Mouse (Mus musculus) left cerebral cortex, postnatal 4 days (tissue): ENCODE measurements at regions not wholly inside any gene's neighbourhood (a gene's known extent, or its start where the extent isn't known, plus 50 kb on each side); places are given as distances from the start of the nearest gene placed in this dataset.

Experiments
- DNase-seq: peaks from one replicate; pipeline ENCODE4 v3.0.0-alpha.2; 2022
- intact Hi-C: fragments of 180-260 bp; cut with DNase I; formaldehyde crosslinking; loops from one replicate; pipeline ENCODE4 v1.15.1; 2025

DNA sequence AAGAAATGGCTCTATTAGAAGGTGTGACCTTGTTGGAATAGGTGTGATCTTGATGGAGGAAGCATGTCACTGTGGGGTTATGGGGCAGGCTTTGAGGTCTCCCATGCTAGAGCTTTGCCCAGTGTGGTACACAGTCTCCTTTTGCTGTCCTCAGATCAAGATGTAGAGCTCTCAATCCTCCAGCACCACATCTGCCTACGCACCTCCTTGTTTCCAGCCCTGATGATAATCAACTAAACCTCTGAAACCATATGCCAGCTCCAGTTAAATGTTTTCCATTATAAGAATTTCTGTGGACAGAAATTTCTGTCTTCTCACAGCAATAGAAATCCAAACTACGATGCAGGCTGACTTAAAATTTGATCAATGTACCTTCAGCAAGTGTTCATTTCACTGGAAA lies 103.8 kb downstream of the Gm10260 start:
- no peak for DNase-seq
- intact Hi-C loops = no loop called here

DNA sequence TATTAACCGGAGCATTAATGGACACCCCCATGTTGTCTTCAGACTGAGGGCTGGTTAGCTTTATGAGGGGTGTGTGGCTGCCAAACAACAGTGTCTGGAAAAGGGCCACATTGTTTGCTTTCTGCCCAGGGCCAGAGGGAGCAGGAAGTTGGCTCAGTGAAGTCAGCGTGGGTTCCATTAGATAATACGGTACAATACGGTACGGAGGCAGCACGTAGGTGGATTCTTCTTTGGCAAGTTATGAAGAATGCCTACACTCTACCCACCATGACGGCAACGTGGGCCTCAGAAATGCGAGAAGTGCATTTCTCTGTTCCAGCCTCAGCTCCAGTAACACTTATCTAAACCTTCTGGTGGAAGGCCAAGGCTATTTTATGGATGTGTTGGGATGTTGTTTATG lies 108.2 kb downstream of the Gm10260 start:
- no peak for DNase-seq
- intact Hi-C loops = no loop called here

GRCm38 (mm10) chr13:97651761-97652160 lies 108.7 kb downstream of the Gm10260 start:
- DNase-seq = no peak
- intact Hi-C loops = no loop called here

GRCm38 (mm10) chr13:97651176-97651575 lies 109.3 kb downstream of the Gm10260 start:
- no peak for DNase-seq
- intact Hi-C loops = no loop called here

- no peak for DNase-seq
- intact Hi-C loops = no loop called here
These were observed 110.2 kb downstream of the Gm10260 start for GRCm38 (mm10) chr13:97650191-97650590.

DNA sequence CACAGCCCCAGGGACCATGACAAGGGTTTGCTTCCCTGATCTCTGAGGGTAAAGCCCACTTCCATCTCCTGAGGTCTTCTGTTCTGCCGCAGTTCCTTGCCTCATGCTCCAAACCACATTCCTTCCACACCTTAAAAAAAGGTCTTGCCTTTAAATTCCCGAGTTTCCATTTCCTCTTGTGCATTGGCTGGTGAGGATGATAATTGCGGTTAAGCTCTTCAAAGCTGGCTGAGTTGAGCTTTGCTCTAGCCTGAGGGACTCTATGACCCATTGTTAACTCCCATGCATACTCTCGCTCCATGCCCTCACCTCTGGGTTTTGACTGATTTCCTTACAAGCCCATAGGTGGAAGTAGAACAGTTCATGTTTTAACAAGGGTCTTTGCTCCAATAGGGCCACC lies 112.9 kb downstream of the Gm10260 start:
- DNase-seq = no peak
- intact Hi-C loops = loop anchor here (10.0 kb wide), 1 partner anchor 403 kb away; the partner anchor contains the start of gene Enc1

- intact Hi-C loops = loop anchor here (10.0 kb wide), 1 partner anchor 401 kb away; the partner anchor contains the start of gene Enc1
- no peak for DNase-seq
These were observed 114.4 kb downstream of the Gm10260 start for GRCm38 (mm10) chr13:97646021-97646385.

- DNase-seq = peak; percentile 55
- intact Hi-C loops = loop anchor here (10.0 kb wide), 1 partner anchor 401 kb away; the partner anchor contains the start of gene Enc1
These were observed 115.1 kb downstream of the Gm10260 start for GRCm38 (mm10) chr13:97645107-97646020.

DNA sequence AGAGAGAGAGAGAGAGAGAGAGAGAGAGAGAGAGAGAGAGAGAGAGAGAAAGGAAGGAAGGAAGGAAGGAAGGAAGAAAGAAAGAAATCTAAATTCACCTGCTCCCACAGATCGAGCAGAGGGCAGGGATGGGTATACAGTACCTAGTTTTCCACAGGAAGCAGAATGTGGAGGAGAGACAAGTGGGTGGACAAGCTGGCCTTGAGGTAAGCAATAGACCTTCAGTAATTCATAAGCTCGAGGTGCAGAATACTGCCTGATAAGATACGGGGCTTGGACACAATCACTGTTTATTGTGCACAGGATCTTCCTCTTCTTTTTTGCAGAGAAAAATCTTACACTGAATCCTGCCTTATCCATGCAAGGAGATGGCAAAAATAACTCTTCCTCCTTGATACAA lies 120.2 kb downstream of the Gm10260 start:
- no peak for DNase-seq
- intact Hi-C loops = loop anchor here (10.0 kb wide), 1 partner anchor 395 kb away; the partner anchor contains the start of gene Enc1

DNA sequence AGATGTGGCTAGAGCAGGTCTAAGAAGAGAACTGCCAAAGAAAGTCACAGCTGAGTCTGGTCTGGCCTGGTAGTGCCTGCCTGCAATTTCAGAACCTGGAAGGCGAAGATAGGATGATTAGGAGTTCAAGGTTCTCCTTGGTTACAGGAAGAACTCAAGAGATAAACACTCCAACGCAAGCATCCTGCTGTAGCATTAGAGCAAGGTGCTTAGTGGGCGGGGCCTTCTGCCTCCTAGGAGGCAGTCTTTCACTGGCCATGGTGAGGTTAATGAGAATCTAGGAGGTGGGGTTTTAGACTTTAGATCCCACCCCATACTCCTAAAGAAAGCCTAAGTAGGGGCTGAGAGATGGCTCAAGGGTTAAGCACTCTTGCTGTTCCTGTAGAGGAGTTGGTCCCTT lies 120.8 kb downstream of the Gm10260 start:
- no peak for DNase-seq
- intact Hi-C loops = loop anchor here (10.0 kb wide), 1 partner anchor 395 kb away; the partner anchor contains the start of gene Enc1

DNA sequence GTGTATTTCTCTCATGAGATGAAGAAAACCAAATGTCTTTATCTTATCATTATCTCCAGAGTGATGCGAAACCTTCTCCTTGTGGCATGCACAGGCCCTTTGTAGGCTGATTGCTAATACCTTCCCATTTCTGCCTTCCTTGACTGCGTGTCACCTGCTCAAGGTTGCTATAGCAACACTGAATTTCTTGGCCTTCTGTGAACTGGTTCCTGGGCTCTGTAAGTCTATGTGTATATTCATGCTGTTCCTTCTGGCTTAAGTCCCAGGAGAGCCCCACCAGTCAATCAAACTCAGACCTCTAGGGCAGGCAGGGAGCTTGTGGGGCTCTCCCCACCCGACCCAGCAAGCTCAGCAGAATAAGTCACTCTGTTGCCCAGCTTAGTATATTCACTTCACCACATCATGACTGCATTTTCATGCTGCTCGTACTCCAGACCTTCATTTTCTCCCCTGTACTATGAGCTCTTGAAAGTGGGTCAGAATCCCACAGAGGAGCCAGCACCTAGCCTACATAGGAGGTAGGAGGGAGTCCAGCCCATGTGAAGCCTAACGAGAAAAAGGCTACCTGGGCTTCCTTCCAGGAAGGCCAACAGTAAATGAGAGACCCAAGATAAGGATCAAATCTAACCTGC lies 121.9 kb downstream of the Gm10260 start:
- DNase-seq = no peak

GRCm38 (mm10) chr13:97637506-97637905 lies 122.9 kb downstream of the Gm10260 start:
- DNase-seq = no peak
- intact Hi-C loops = no loop called here

More for the DNA sequence above, 121.9 kb downstream of the Gm10260 start:
- intact Hi-C loops = no loop called here

DNA sequence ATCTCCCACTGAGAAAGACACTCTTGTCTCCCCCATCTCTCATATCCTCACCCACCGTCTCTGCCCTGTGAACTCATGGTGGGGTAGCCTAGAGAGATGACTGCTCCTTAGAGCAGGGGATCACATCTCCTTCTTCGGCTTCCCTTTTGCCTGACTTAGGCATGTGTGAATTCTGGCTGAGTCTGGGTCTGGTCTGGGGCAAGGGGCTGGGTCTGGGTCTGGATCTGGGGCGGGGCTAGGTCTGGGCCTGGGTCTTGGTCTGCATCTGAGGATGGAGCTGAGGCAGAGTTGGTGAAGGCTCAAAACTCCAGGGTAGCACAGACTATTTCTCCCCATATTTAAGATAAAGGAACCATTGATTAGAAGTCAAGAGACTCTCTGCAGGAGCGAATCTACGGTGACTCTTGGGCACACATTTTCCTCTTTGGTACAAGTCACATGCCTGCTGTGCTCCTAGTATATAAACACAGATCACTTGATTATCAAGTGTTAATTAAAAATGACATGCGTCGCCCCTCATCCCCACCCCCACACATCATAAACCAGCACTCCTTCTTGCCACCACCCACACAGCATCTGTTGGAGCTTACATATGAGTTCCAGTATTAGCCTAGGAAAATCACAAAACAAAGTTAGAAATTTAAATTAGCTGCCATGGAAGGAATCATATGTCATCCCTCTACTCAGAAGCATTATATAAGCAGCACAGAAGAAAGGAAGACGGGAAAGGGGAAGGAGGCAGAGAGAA lies 126.2 kb downstream of the Gm10260 start:
- intact Hi-C loops = no loop called here
- no peak for DNase-seq

- DNase-seq = no peak
- intact Hi-C loops = no loop called here
These were observed 126.9 kb downstream of the Gm10260 start for GRCm38 (mm10) chr13:97633551-97633950.

GRCm38 (mm10) chr13:97631872-97632402 lies 128.5 kb downstream of the Gm10260 start:
- DNase-seq = no peak
- intact Hi-C loops = no loop called here

DNA sequence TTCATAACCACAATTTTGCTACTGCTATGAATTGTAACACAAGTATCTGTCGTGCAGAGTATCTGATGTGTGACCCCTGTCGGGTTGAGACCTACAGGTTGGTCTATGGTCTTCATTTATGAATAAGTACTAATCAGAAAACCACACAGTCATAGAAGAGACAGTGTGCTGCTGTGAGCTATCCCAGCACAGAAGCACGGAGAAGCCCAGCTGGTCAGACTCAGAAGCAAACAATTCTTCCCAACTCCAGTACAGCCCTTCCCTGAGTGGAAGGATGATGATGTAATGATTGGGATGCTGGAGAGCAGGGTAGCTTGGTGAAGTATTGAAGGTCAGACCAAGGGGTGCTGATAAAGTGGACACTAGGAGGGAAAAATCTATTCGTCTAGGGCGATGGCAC lies 129.5 kb downstream of the Gm10260 start:
- no peak for DNase-seq
- intact Hi-C loops = no loop called here

DNA sequence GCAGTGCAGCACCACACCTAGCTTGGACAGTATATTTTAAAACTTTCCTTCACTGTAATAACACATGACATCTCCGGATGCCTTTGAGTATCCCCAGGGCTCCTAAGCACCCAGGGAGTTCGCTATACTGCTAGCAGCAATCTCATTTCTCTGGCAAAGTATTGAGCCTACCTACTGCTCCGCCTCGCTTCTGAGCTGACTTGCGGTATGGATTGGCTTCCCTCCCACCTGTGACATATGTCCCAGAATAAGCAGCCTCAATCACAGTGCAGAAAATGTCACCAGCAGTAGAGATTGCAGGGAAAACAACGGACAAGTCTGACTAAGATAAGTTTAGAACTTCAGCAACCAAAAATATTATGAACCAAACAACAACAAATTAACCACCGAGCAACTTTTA lies 131.8 kb downstream of the Gm10260 start:
- no peak for DNase-seq
- intact Hi-C loops = no loop called here

DNA sequence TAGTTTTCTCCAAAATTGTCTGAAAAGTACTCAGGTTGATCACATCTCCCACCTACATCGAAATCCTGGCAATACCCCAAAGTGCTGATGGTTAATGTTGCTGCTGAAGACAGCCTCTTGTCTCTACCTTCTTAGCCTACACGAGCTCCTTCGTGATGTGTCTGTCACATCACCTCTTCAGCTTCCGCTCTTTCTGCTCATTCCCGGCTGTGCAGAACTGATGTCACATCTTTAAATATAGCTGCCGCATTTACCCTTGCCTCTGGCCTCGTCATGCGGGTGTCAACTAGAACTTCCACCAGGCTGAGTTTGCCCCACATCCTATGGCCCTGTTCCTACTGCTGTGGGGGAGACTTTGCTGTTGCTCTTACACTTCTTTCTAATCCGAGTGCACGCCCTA lies 133.2 kb downstream of the Gm10260 start:
- no peak for DNase-seq

DNA sequence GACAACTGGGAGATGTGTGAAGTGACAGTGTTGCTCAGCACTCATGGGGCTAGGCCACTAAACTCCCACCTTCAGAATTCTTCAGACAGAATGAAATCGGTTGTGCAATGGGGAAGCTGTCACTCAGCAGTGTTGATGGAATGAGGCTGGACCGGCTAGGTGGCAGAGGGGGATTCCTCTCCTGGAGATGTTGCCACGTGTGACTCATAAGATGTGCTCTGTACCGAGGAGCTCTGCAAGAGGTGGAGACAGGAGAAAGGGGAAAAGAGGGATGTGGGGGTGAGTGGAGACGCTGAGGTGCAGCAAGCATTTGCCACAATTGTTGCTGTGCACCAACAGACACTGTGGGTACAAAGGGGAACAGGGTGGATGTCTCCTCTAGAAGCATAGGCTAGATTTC lies 133.6 kb downstream of the Gm10260 start:
- intact Hi-C loops = no loop called here

More for the DNA sequence above, 133.2 kb downstream of the Gm10260 start:
- intact Hi-C loops = no loop called here

DNA sequence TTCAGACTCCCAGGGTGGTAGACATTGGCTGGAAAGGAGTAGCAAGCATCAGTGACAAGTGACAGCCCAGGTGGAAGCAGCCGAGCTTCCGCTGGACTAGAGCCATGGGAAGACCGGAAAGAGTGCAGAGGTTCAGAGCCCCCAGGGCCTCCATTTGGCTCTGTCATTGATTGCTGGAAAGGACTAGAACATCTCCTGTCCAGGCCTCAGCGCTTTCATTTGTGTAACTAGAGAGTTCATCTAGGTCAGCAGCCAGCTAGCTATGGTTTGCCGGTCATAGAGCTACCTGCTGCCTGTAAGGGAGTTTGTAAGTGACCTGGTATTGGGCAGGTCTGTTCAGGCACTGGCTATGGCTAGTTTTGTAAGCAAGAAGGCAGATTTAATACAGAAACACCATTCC lies 134.3 kb downstream of the Gm10260 start:
- intact Hi-C loops = no loop called here
- no peak for DNase-seq

More for the DNA sequence above, 133.6 kb downstream of the Gm10260 start:
- no peak for DNase-seq

- no peak for DNase-seq
- intact Hi-C loops = no loop called here
These were observed 135.0 kb downstream of the Gm10260 start for GRCm38 (mm10) chr13:97625391-97625790.
